Mouse (Mus musculus): ENCODE measurements around the gene Serpina3c. TPM values are rescaled to one million over a fixed set of nuclear protein-coding genes. Genes with fewer than 3 reads are reported as not detected.

Serpina3c gene
- polyA plus RNA-seq, 1 experiment from 2014 or later, result not detected

DNA sequence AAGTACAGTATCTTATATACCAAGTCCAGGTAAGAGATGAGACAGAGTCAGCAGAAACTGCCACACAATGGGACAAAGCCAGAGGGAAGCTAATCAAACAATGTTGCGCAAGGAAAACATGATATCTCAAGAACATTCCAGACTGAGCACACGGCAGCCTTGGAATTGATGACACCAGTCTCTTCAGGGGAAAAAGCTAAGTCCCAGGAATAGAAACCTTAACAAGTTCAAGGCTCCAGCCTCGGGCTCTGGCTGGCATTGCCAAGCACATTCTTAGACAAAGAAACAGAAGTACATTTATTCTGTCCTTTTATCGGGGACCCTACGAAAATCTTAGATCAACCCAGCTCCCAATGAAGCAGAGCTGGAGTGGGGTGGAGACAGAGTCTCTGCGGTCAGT is 52.9 kb downstream of the Serpina3c start, which contains the start of gene Serpina5:
TSS of gene Serpina5 (plus strand) at position 346 of the 400 bp plus-strand sequence.
- Histone ChIP-seq H3K9ac (replicated peaks; ENCODE audit: low read depth, low read length) (no peak within 1 kb of the TSS), H3K4me3 (ENCODE audit: low read depth, low read length) (no peak within 1 kb of the TSS), H3K27ac (ENCODE audit: low read depth, low read length) (no peak within 1 kb of the TSS), H3K27me3 (ENCODE audit: control insufficient read depth, insufficient read depth, low read length) (no peaks in the 10 kb centered on the region), H3K4me2 (ENCODE audit: low read depth, low read length) (no peak within 1 kb of the TSS), H3K9me3 (ENCODE audit: control insufficient read depth, low read length) (no peaks in the 10 kb centered on the region), H3K36me3 (ENCODE audit: control insufficient read depth, insufficient read depth, low read length) (no peaks in the 10 kb centered on the region), H3K4me1 (ENCODE audit: control insufficient read depth, insufficient read depth, low read length) (no peaks in the 10 kb centered on the region)
- no peak for ATAC-seq (ENCODE audit: low read depth)
- WGBS, result 96% methylated on average over 6 of the region's 6 CpGs

Other genes starting within 250 kb of the Serpina3c start
- gene Serpina1c, start 249.0 kb downstream of the Serpina3c start, polyA plus RNA-seq (2014; fragmentation: Nextera tagmentation; extraction: Ambion mirVana), result 0.28 TPM in 1 of 2 replicates, not detected in the other
- gene Serpina1e, start 194.9 kb downstream of the Serpina3c start, polyA plus RNA-seq (2014; fragmentation: Nextera tagmentation; extraction: Ambion mirVana), result not detected in 2 replicates
- gene Serpina11, start 163.9 kb downstream of the Serpina3c start, polyA plus RNA-seq (2014; fragmentation: Nextera tagmentation; extraction: Ambion mirVana), result not detected in 2 replicates
- gene Serpina9, start 140.1 kb downstream of the Serpina3c start, polyA plus RNA-seq (2014; fragmentation: Nextera tagmentation; extraction: Ambion mirVana), result not detected in 2 replicates
- not detected in 2 replicates for gene Serpina12, start 109.4 kb downstream of the Serpina3c start, polyA plus RNA-seq (2014; fragmentation: Nextera tagmentation; extraction: Ambion mirVana)
- gene Serpina5, start 52.8 kb downstream of the Serpina3c start, polyA plus RNA-seq (2014; fragmentation: Nextera tagmentation; extraction: Ambion mirVana), result not detected in 2 replicates
- not detected in 2 replicates for gene Serpina3a, start 41.1 kb downstream of the Serpina3c start, polyA plus RNA-seq (2014; fragmentation: Nextera tagmentation; extraction: Ambion mirVana)
- not detected in 2 replicates for gene Serpina3b, start 25.9 kb downstream of the Serpina3c start, polyA plus RNA-seq (2014; fragmentation: Nextera tagmentation; extraction: Ambion mirVana)
- gene Serpina3f, start 60.7 kb upstream of the Serpina3c start, polyA plus RNA-seq (2014; fragmentation: Nextera tagmentation; extraction: Ambion mirVana), result not detected in 2 replicates
- 0.54 and 5.4 TPM in 2 replicates for gene Serpina3g, start 82.4 kb upstream of the Serpina3c start, polyA plus RNA-seq (2014; fragmentation: Nextera tagmentation; extraction: Ambion mirVana)
- gene Serpina3i, start 109.3 kb upstream of the Serpina3c start, polyA plus RNA-seq (2014; fragmentation: Nextera tagmentation; extraction: Ambion mirVana), result 0.27 and 0.31 TPM in 2 replicates
- not detected in 2 replicates for gene Serpina3j, start 160.7 kb upstream of the Serpina3c start, polyA plus RNA-seq (2014; fragmentation: Nextera tagmentation; extraction: Ambion mirVana)
- not detected in 2 replicates for gene Serpina3k, start 184.6 kb upstream of the Serpina3c start, polyA plus RNA-seq (2014; fragmentation: Nextera tagmentation; extraction: Ambion mirVana)
- not detected in 2 replicates for gene Serpina3m, start 184.6 kb upstream of the Serpina3c start, polyA plus RNA-seq (2014; fragmentation: Nextera tagmentation; extraction: Ambion mirVana)

All from neural tube, embryonic 14.5 days (tissue).